Mouse (Mus musculus) olfactory bulb, adult 2 months (tissue): ENCODE results near the gene Ano2. TPM values are rescaled to one million over a fixed set of nuclear protein-coding genes. Genes with fewer than 3 reads are reported as not detected.

ENCODE experiments used
- H3K27ac ChIP-seq: fragments of 200-500 bp; 2 replicates; pipeline ENCODE4 v1.5.1; 2012; ENCODE audit warnings: low read depth, low read length; ENCODE audit not compliant: insufficient read depth
- H3K4me1 ChIP-seq: fragments of 200-500 bp; 2 replicates; pipeline ENCODE4 v1.6.1; 2012; ENCODE audit warnings: low read length; ENCODE audit not compliant: control insufficient read depth, insufficient read depth
- H3K4me3 ChIP-seq: fragments of 200-500 bp; 2 replicates; pipeline ENCODE4 v1.5.1; 2012; ENCODE audit warnings: mild to moderate bottlenecking, low read depth, low read length, moderate library complexity; ENCODE audit not compliant: insufficient read depth
- CTCF ChIP-seq: fragments of 200-500 bp; IDR thresholded peaks from 2 replicates; pipeline ENCODE4 v1.5.1; 2012; ENCODE audit warnings: low read depth, mild to moderate bottlenecking, low read length, moderate library complexity; ENCODE audit not compliant: insufficient read depth
- POLR2A ChIP-seq: fragments of 200-500 bp; IDR thresholded peaks from 2 replicates; pipeline ENCODE4 v1.6.1; 2012; ENCODE audit warnings: mild to moderate bottlenecking, low read depth, low read length, moderate library complexity; ENCODE audit not compliant: insufficient read depth
- WGBS: fragments of 180-500 bp; shearing (Covaris S2); methylation state at CpG from one replicate; pipeline ENCODE4 v1.1.7; 2018; 5-methylcytosine and 5-hydroxymethylcytosine counted together
- polyA plus RNA-seq: library from polyadenylated mRNA; stranded (reverse); fragments of >200 nt; gene quantifications from 2 replicates; pipeline ENCODE4 v1.2.4, GENCODE M21; 2012; ENCODE audit warnings: low replicate concordance; ENCODE audit not compliant: missing spikeins, insufficient read depth, insufficient read length

Gene Ano2
- polyA plus RNA-seq, 1 experiment, result not detected

GRCm38 (mm10) chr6:126003002-126003742 is 313.0 kb downstream of the Ano2 start:
- H3K4me1 ChIP-seq, result no peaks in the 10 kb centered on the region
- no peak overlapping the region for H3K27ac ChIP-seq
- WGBS, result 53% methylated on average over 4 of the region's 4 CpGs
- TF ChIP-seq POLR2A, result no peak
- no peak overlapping the region for H3K4me3 ChIP-seq

- Histone ChIP-seq H3K4me3 (no peak overlapping the region), H3K27ac (no peak overlapping the region), H3K4me1 (no peaks in the 10 kb centered on the region)
- no peak for TF ChIP-seq CTCF
- TF ChIP-seq POLR2A, result no peak
- 92% methylated on average over 6 of the region's 6 CpGs for WGBS
Measured at GRCm38 (mm10) chr6:126006647-126007046, 316.4 kb downstream of the Ano2 start.

- no peak overlapping the region for H3K4me3 ChIP-seq
- no peak for TF ChIP-seq CTCF
- TF ChIP-seq POLR2A, result no peak
- 19% methylated on average over 3 of the region's 3 CpGs for WGBS
- no peaks in the 10 kb centered on the region for H3K4me1 ChIP-seq
- no peak overlapping the region for H3K27ac ChIP-seq
Measured at GRCm38 (mm10) chr6:126009083-126009482, 318.9 kb downstream of the Ano2 start.

- TF ChIP-seq CTCF, result no peak
- TF ChIP-seq POLR2A, result no peak
- H3K27ac ChIP-seq, result no peak overlapping the region
- no peak overlapping the region for H3K4me3 ChIP-seq
- WGBS, result 73% methylated on average over 2 of the region's 2 CpGs
- no peaks in the 10 kb centered on the region for H3K4me1 ChIP-seq
Measured at GRCm38 (mm10) chr6:126016991-126017390, 326.8 kb downstream of the Ano2 start.

GRCm38 (mm10) chr6:126018411-126018810 is 328.2 kb downstream of the Ano2 start:
- Histone ChIP-seq H3K4me1 (no peaks in the 10 kb centered on the region), H3K4me3 (no peak overlapping the region), H3K27ac (no peak overlapping the region)
- no peak for TF ChIP-seq POLR2A
- TF ChIP-seq CTCF, result no peak
- 45% methylated on average over 1 of the region's 1 CpGs for WGBS

GRCm38 (mm10) chr6:126033693-126034402 is 343.6 kb downstream of the Ano2 start:
- 45% methylated on average over 8 of the region's 8 CpGs for WGBS
- TF ChIP-seq CTCF, result no peak
- no peak for TF ChIP-seq POLR2A
- no peak overlapping the region for H3K4me3 ChIP-seq
- no peak overlapping the region for H3K27ac ChIP-seq
- H3K4me1 ChIP-seq, result peaks cover 3% of the 10 kb centered on the region; the same call in 1 of the 2 replicates

GRCm38 (mm10) chr6:126034403-126034724 is 344.1 kb downstream of the Ano2 start:
- Histone ChIP-seq H3K4me1 (peaks cover 3% of the 10 kb centered on the region; the same call in 1 of the 2 replicates), H3K27ac (no peak overlapping the region), H3K4me3 (no peak overlapping the region)
- TF ChIP-seq POLR2A, result no peak
- TF ChIP-seq CTCF, result no peak
- WGBS, result 24% methylated on average over 2 of the region's 2 CpGs

GRCm38 (mm10) chr6:126034728-126035127 is 344.5 kb downstream of the Ano2 start:
- TF ChIP-seq POLR2A (no peak), CTCF (no peak)
- no peak overlapping the region for H3K27ac ChIP-seq

GRCm38 (mm10) chr6:126035621-126036020 is 345.4 kb downstream of the Ano2 start:
- no peak for TF ChIP-seq POLR2A
- no peak for TF ChIP-seq CTCF
- no peak overlapping the region for H3K27ac ChIP-seq
- 86% methylated on average over 2 of the region's 2 CpGs for WGBS
- H3K4me1 ChIP-seq, result peaks cover 3% of the 10 kb centered on the region; the same call in 1 of the 2 replicates
- H3K4me3 ChIP-seq, result no peak overlapping the region

More at GRCm38 (mm10) chr6:126034728-126035127, 344.5 kb downstream of the Ano2 start:
- H3K4me3 ChIP-seq, result no peak overlapping the region
- peaks cover 3% of the 10 kb centered on the region; the same call in 1 of the 2 replicates for H3K4me1 ChIP-seq
- 77% methylated on average over 7 of the region's 7 CpGs for WGBS

- H3K4me3 ChIP-seq, result no peak overlapping the region
- TF ChIP-seq POLR2A (no peak), CTCF (no peak)
- H3K27ac ChIP-seq, result no peak overlapping the region
- 57% methylated on average over 4 of the region's 4 CpGs for WGBS
- H3K4me1 ChIP-seq, result no peaks in the 10 kb centered on the region
Measured at GRCm38 (mm10) chr6:126045931-126046330, 355.7 kb downstream of the Ano2 start.
